Mouse (Mus musculus) limb, embryonic 14.5 days (tissue): ENCODE measurements at regions not wholly inside any gene's neighbourhood (a gene's known extent, or its start where the extent isn't known, plus 50 kb on each side); places are given as distances from the start of the nearest gene placed in this dataset.

ENCODE experiments used
- ATAC-seq: fragments of 200-750 bp; cut with Nextera tagmentation; 2 replicates; pipeline ENCODE4 v1.8.0; 2017; ENCODE audit warnings: low read depth, moderate number of reproducible peaks, moderate TSS enrichment; ENCODE audit not compliant: low FRiP score
- DNase-seq: peaks from one replicate; pipeline ENCODE4 v3.0.0-alpha.2; 2015; ENCODE audit warnings: low spot score
- H3K27ac ChIP-seq: fragments of 300-500 bp; sonication (generic); replicated peaks from 2 replicates; pipeline ENCODE4 v1.5.1; 2014; ENCODE audit warnings: low read depth, mild to moderate bottlenecking, low read length, moderate library complexity, mixed read lengths
- H3K27me3 ChIP-seq: fragments of 300-500 bp; sonication (generic); 2 replicates; pipeline ENCODE4 v1.6.1; 2014; ENCODE audit warnings: low read length, mixed read lengths; ENCODE audit not compliant: control insufficient read depth, insufficient read depth
- H3K36me3 ChIP-seq: fragments of 300-500 bp; sonication (generic); 2 replicates; pipeline ENCODE4 v1.6.1; 2014; ENCODE audit warnings: mild to moderate bottlenecking, low read length, moderate library complexity, mixed read lengths; ENCODE audit not compliant: control insufficient read depth, insufficient read depth
- H3K4me1 ChIP-seq: fragments of 300-500 bp; sonication (generic); 2 replicates; pipeline ENCODE4 v1.6.1; 2014; ENCODE audit warnings: antibody characterized with exemption, low read length, mixed read lengths; ENCODE audit not compliant: control insufficient read depth, insufficient read depth
- H3K4me2 ChIP-seq: fragments of 300-500 bp; sonication (generic); replicated peaks from 2 replicates; pipeline ENCODE4 v1.6.1; 2014; ENCODE audit warnings: low read depth, mild to moderate bottlenecking, low read length, moderate library complexity; ENCODE audit not compliant: severe bottlenecking
- H3K4me3 ChIP-seq: fragments of 300-500 bp; sonication (generic); replicated peaks from 2 replicates; pipeline ENCODE4 v1.5.1; 2014; ENCODE audit warnings: low read length
- H3K9ac ChIP-seq: fragments of 300-500 bp; sonication (generic); 2 replicates; pipeline ENCODE4 v1.6.1; 2014; ENCODE audit warnings: mild to moderate bottlenecking, low read depth, low read length, moderate library complexity; ENCODE audit not compliant: severe bottlenecking
- H3K9me3 ChIP-seq: fragments of 300-500 bp; sonication (generic); 2 replicates; pipeline ENCODE4 v1.6.1; 2016; ENCODE audit warnings: low read length; ENCODE audit not compliant: control insufficient read depth
- POLR2A ChIP-seq: fragments of 200-500 bp; IDR thresholded peaks from 2 replicates; pipeline ENCODE4 v1.8.0; 2012; ENCODE audit warnings: inconsistent platforms, mild to moderate bottlenecking, moderate library complexity, borderline replicate concordance; ENCODE audit not compliant: insufficient read depth, insufficient read length; ENCODE audit errors: extremely low read depth
- WGBS: fragments of 180-500 bp; shearing (Covaris S2); extraction: QIAGEN DNeasy Blood & Tissue Kit; methylation state at CpG from one replicate; pipeline ENCODE4 v1.1.7; 2014; 5-methylcytosine and 5-hydroxymethylcytosine counted together

GRCm38 (mm10) chr8:92600766-92601165 lies 73.3 kb upstream of the Irx6 start:
- TF ChIP-seq POLR2A, result no peak
- Histone ChIP-seq H3K4me2 (no peak overlapping the region), H3K27ac (no peak overlapping the region), H3K4me1 (peaks cover 3% of the 10 kb centered on the region; the same call in 1 of the 2 replicates), H3K9ac (no peak overlapping the region), H3K27me3 (no peaks in the 10 kb centered on the region), H3K9me3 (no peaks in the 10 kb centered on the region), H3K36me3 (no peaks in the 10 kb centered on the region), H3K4me3 (no peak overlapping the region)
- DNase-seq (no peak), ATAC-seq (no peak)
- WGBS, result 80% methylated on average over 3 of the region's 3 CpGs

DNA sequence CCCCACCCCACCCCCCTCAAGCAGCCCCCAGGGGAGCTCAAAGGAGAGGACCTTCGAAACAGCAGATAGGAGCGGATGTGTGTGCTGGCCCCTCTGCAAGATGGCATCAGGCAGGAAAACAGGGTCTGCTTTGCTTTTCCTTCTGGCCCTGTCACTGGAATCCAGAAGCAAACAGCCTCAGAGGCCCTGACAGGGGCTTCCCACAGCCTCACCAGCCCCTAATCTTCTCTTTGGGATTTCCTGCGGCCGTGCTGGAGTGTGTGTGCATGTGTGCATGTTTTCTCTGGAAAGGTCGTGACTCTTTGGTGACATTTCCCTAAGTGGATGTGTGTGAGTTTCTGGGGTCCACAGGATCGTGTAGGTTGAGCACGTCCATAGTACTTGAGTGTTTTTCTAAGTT lies 71.1 kb upstream of the Irx6 start:
- 57% methylated on average over 7 of the region's 7 CpGs for WGBS
- Histone ChIP-seq H3K36me3 (no peaks in the 10 kb centered on the region), H3K27ac (no peak overlapping the region), H3K27me3 (no peaks in the 10 kb centered on the region), H3K9me3 (no peaks in the 10 kb centered on the region), H3K4me2 (no peak overlapping the region), H3K4me1 (peaks cover 3% of the 10 kb centered on the region; the same call in 1 of the 2 replicates), H3K4me3 (no peak overlapping the region), H3K9ac (no peak overlapping the region)
- TF ChIP-seq POLR2A, result no peak
- no peak for ATAC-seq
- DNase-seq, result no peak

DNA sequence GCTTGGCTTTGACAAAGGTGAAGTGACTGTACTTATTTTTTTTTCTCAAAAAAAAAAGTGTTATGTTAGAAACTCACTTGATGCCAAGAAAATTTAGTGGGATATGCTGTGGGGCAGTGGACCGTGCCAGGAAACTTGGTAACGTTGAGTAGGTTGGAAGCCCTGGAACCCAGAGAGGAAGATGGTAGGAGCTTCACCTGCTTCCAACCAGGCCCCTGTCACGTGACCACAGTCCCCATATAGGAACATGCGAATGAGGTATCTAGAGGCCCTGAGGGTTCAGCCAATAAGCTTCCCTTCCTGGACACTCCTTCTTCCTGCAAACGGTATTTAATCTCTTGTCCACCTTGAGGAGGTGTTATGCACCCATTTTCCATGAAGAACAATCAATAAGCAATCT lies 68.5 kb upstream of the Irx6 start:
- 83% methylated on average over 5 of the region's 5 CpGs for WGBS
- Histone ChIP-seq H3K27ac (no peak overlapping the region), H3K9ac (no peak overlapping the region), H3K27me3 (no peaks in the 10 kb centered on the region), H3K9me3 (no peaks in the 10 kb centered on the region), H3K4me2 (no peak overlapping the region), H3K4me3 (no peak overlapping the region), H3K36me3 (no peaks in the 10 kb centered on the region), H3K4me1 (peaks cover 3% of the 10 kb centered on the region; the same call in 1 of the 2 replicates)
- TF ChIP-seq POLR2A, result no peak
- ATAC-seq, result no peak
- DNase-seq, result no peak

DNA sequence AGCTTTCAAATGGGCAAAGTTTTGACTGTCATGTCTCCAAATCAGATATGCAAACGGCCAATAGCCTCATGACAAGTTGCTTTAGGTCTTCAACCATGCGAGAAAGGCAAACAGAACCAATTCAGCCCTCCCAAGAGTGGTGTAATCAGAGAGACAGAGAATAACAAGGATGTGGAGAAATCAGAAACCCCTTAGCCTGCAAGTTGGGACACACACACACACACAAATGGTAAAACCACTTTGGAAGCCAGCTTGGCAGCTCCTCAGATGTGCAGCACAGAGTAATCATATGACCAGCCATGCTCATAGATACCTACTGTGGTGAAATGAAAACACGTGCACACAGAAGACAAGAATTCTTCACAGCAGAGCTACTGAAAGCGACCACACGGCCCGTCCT lies 66.5 kb upstream of the Irx6 start:
- Histone ChIP-seq H3K27me3 (0 out of 2 replicates have a peak, but pooled peaks cover 3% of the 10 kb centered on the region), H3K4me3 (no peak overlapping the region), H3K27ac (no peak overlapping the region), H3K4me1 (peaks cover 3% of the 10 kb centered on the region; the same call in 1 of the 2 replicates), H3K9ac (no peak overlapping the region), H3K9me3 (no peaks in the 10 kb centered on the region), H3K4me2 (no peak overlapping the region), H3K36me3 (no peaks in the 10 kb centered on the region)
- 86% methylated on average over 6 of the region's 6 CpGs for WGBS
- DNase-seq (no peak), ATAC-seq (no peak)
- no peak for TF ChIP-seq POLR2A

GRCm38 (mm10) chr8:92609908-92610307 lies 64.2 kb upstream of the Irx6 start:
- no peaks in the 10 kb centered on the region for H3K4me1 ChIP-seq
- no peak for DNase-seq
- no peak overlapping the region for H3K4me2 ChIP-seq
- no peak overlapping the region for H3K4me3 ChIP-seq
- 0 out of 2 replicates have a peak, but pooled peaks cover 3% of the 10 kb centered on the region for H3K27me3 ChIP-seq
- H3K27ac ChIP-seq, result no peak overlapping the region
- TF ChIP-seq POLR2A, result no peak
- no peaks in the 10 kb centered on the region for H3K36me3 ChIP-seq
- H3K9ac ChIP-seq, result no peak overlapping the region
- 79% methylated on average over 2 of the region's 2 CpGs for WGBS
- no peak for ATAC-seq
- no peaks in the 10 kb centered on the region for H3K9me3 ChIP-seq

DNA sequence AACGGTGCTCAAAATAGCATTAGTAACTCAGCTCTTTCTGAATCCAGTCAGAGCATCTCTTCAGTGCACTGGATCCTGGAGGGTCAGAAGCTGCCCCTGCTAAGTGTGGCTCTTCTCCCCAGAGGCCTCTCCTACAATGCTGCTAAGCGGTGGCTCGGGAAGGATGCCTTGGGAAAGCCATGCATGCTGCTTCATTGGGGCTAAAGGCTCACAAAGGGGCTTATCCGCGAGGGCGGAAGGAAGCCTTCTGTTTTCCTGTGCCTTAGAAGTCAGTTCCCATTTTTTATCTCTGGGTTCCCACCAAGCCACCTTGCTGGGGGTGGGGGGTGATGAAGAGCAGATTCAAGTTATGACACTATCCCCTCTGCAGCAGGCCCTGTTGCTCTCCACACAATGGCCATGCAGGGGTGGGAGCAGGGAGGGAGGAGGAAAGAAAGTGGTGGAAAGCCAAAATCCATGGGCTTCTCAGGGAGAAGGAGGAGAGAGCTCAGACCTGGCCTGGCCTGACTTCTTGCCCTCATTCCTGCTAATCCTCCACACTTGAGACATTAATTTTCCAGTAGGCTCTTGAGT lies 63.5 kb upstream of the Irx6 start:
- ATAC-seq (no peak), DNase-seq (no peak)
- H3K9ac ChIP-seq, result no peak overlapping the region
- H3K36me3 ChIP-seq, result no peaks in the 10 kb centered on the region
- H3K4me3 ChIP-seq, result no peak overlapping the region
- H3K4me2 ChIP-seq, result no peak overlapping the region
- no peaks in the 10 kb centered on the region for H3K4me1 ChIP-seq
- H3K27ac ChIP-seq, result no peak overlapping the region
- WGBS, result 58% methylated on average over 6 of the region's 6 CpGs
- TF ChIP-seq POLR2A, result no peak
- no peaks in the 10 kb centered on the region for H3K9me3 ChIP-seq
- H3K27me3 ChIP-seq, result 0 out of 2 replicates have a peak, but pooled peaks cover 3% of the 10 kb centered on the region
